ENCODE assay signal across 11 mouse cellular contexts in genomic region chr1:164586066-164586989, GRCm38 (mm10).
DNase-seq lines count a peak whose midpoint lies in the region; ATAC-seq lines count a peak whose summit lies in the region.
"Had no signal": no experiment of that assay in that cellular context is flagged by ENCODE, and none has a peak within 500 bp of the region (broad histone marks: within the 10 kb centered on the region; RNA-seq: fewer than 3 reads in every experiment).

No protein-coding gene starts in this region.

- H3K9ac ChIP-seq in intestine, embryonic 15.5 days = no peak overlapping the region
- H3K9ac ChIP-seq in intestine, embryonic 16.5 days (ENCODE audit: low read depth, low read length) = no peak overlapping the region

- no peak overlapping the region for H3K27ac ChIP-seq in intestine, embryonic 15.5 days
- no peak overlapping the region for H3K27ac ChIP-seq in intestine, embryonic 16.5 days (ENCODE audit: low read length)

- H3K4me3 ChIP-seq in intestine, embryonic 15.5 days (replicated peaks) = no peak overlapping the region
- H3K4me3 ChIP-seq in intestine, embryonic 16.5 days (ENCODE audit: low read length) = no peak overlapping the region

- 0 out of 2 replicates have a peak, but pooled peaks have one; percentile 39 for ATAC-seq in intestine, embryonic 15.5 days
- ATAC-seq in intestine, embryonic 16.5 days = no peak
- ATAC-seq in frontal cortex, adult (ENCODE audit: low TSS enrichment) = peak; percentile 94
- ATAC-seq in megakaryocyte progenitor cell, adult 5-6 weeks (replicated peaks; ENCODE audit: poor library complexity) = peak; percentile 54

- H3K27me3 ChIP-seq in intestine, embryonic 15.5 days (replicated peaks) = no peaks in the 10 kb centered on the region
- no peaks in the 10 kb centered on the region for H3K27me3 ChIP-seq in intestine, embryonic 16.5 days (replicated peaks; ENCODE audit: control insufficient read depth, insufficient read depth, low read length)
- H3K27me3 ChIP-seq: CH12.LX had no signal

- 40% methylated on average over 11 of the region's 11 CpGs for WGBS in intestine, embryonic 15.5 days
- WGBS in intestine, embryonic 16.5 days = 41% methylated on average over 11 of the region's 11 CpGs

- peak; percentile 88 to 89 for DNase-seq in layer of hippocampus, adult 18-20 months (ENCODE audit: low spot score in 2 of 2)
- DNase-seq in cerebellum, postnatal 10 days = no peak
- no peak for DNase-seq in kidney, adult 8-10 months
- no peak for DNase-seq in cerebellum, adult 9-10 months
- DNase-seq: gastrocnemius, postnatal 25 days; lung, postnatal 36 days had no signal

- no peaks in the 10 kb centered on the region for H3K9me3 ChIP-seq in intestine, embryonic 15.5 days
- H3K9me3 ChIP-seq in intestine, embryonic 16.5 days (ENCODE audit: control insufficient read depth, low read length) = no peaks in the 10 kb centered on the region

- H3K4me1 ChIP-seq in intestine, embryonic 15.5 days (replicated peaks) = no peaks in the 10 kb centered on the region
- 0 out of 2 replicates have a peak, but pooled peaks cover 2% of the 10 kb centered on the region for H3K4me1 ChIP-seq in intestine, embryonic 16.5 days (ENCODE audit: control insufficient read depth, insufficient read depth, low read length)

- H3K4me2 ChIP-seq in intestine, embryonic 15.5 days (replicated peaks) = no peak overlapping the region
- H3K4me2 ChIP-seq in intestine, embryonic 16.5 days (ENCODE audit: low read depth, low read length) = no peak overlapping the region; the same call in 1 of the 2 replicates

- no peaks in the 10 kb centered on the region for H3K36me3 ChIP-seq in intestine, embryonic 15.5 days
- no peaks in the 10 kb centered on the region for H3K36me3 ChIP-seq in intestine, embryonic 16.5 days (ENCODE audit: control insufficient read depth, insufficient read depth, low read length)

Comparison
In these comparisons a context has a peak if more than half of its experiments do, and no peak if none do; other contexts are left out.
1. DNase-seq: peak in layer of hippocampus, adult 18-20 months (2 of 2); none in cerebellum, postnatal 10 days (0 of 2), kidney, adult 8-10 months (0 of 2) and cerebellum, adult 9-10 months (single experiment).